Mouse (Mus musculus): ENCODE data around the gene Olfr617.

DNA sequence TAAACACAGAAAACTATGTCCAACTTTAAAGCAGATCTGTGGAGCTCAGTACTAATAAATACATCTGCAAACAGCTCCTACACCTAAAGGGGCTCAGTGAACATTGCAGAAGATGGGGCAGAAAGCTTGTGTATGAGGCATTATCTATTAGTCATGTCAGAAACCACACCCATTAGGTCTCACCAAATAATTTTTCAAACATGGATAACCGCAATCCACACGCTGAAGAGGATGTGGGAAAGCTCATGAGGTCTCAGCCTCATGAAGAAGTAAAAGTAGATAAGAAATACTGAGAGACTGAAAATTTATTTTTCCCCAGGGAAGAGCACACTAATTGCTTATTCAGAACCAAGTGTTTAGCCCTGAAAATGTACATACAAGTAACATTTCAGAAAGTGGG lies 34.6 kb downstream of the Olfr617 start:
- TF ChIP-seq CTCF (conservative IDR thresholded peaks at IDR 0.05; ENCODE audit: low read length) (no peak), POU5F1 (IDR thresholded peaks at IDR 0.05; ENCODE audit: borderline replicate concordance, low read length) (no peak)
